Mouse (Mus musculus) large intestine, adult 2 months (tissue): Measurements from ENCODE around the gene Dennd1a. TPM values are rescaled to one million over a fixed set of nuclear protein-coding genes. Genes with fewer than 3 reads are reported as not detected.

Experiments used
- DNase-seq: peaks from one replicate; pipeline ENCODE4 v3.0.0-alpha.2; 2012; ENCODE audit warnings: low read depth, low spot score
- WGBS: fragments of 180-500 bp; shearing (Covaris S2); methylation state at CpG from one replicate; pipeline ENCODE4 v1.1.7; 2018; 5-methylcytosine and 5-hydroxymethylcytosine counted together
- polyA plus RNA-seq: library from polyadenylated mRNA; depleted of rRNA; stranded (reverse); fragments of >200 nt; gene quantifications from 2 replicates; pipeline ENCODE4 v1.2.3, GENCODE M21; 2012

The Dennd1a gene
- polyA plus RNA-seq, 1 experiment = 5.8 TPM

DNA sequence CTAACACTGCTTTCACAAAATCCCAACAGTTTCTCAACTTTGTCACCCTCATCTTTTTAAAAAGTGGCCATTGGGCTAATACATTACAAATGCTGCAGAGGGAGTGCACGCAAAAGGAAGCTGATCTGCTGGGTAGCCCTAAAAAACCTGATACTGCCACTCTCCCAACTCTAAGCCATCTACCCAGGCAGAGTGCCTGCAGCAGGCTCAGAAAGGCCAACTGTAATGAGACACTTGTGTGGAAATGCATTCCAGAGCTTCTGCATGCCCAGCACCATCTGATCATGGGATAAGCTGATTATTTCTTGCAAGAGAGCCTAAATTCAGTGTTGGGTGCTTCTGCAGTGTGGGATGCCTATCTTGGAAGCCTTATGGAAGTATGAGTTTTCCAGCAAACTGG is 49.6 kb downstream of the Dennd1a start:
- WGBS = 87% methylated on average over 1 of the region's 1 CpGs
- no peak for DNase-seq

DNA sequence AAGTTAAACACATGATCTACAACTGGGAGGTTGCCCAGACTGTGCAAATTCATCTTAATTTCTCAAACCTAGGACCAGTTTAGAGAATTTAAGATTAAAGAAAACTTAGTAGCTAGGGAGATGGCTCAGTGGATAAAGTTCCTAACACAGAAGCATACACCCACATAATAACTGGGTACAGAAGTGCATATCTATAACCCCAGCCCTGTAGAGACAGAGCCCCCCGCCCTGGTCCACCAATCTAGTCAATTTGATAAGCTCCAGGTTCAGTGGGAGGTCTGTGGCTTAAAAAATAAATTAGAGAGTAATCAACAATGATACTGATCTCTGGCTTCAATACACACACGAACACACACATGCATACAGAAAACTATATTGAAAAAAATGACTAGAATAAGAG is 51.6 kb downstream of the Dennd1a start:
- no peak for DNase-seq
- WGBS = 95% methylated on average over 2 of the region's 2 CpGs

DNA sequence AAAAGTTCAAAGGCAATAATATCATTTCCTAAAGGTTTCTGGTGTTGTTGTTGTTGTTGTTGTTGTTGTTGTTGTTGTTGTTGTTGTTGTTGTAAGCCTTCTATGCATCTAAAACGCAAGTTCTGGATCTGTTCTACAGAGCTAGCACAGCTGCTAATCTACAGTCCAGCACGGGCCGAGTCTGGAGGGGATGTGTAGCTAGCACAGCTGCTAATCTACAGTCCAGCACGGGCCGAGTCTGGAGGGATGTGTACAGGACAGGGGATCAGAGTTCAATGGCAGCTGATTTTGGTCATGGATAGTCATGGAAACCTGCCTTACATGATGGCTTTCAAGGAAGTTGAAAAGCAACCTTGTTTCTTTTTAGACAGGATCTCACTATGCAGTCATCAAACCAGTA is 57.3 kb downstream of the Dennd1a start:
- WGBS = 88% methylated on average over 5 of the region's 5 CpGs
- DNase-seq = no peak

DNA sequence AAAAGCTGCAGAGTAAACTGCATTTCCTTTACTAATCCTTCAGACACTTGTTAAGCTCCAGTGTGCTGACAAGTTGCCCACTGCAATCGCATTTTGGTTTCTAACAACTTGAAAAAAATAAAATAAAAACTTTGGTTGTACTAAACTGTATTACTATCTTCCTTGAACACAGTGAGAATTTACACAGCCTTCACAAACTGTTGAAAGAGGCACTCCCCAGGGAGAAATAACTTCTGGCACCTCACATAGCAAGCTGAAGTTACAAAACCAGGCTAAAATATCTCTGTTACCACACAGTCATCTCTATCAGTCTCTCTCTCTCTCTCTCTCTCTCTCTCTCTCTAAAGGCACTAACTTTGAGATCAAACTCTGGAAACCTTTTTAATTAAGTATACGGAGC is 63.4 kb downstream of the Dennd1a start:
- WGBS = 82% methylated on average over 2 of the region's 2 CpGs
- DNase-seq = no peak

DNA sequence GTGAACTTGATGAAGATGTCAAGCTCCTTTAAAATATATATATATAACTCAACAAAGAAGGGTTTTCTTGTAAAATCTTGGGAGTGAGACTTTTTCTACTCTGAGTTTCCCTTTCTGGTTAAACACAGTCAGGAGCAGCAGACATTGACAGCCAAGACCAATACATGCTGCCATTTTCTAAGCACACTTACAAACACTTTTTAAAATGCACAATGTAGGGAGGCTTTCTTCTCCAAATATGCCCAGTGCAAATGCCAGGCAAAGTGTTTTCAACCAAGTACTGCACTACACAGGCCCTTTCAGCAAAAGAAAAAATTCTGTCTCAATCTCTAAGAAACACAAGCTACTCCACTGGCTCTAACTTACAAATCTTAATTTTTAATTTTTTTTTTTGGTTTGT is 65.7 kb downstream of the Dennd1a start:
- DNase-seq = no peak

DNA sequence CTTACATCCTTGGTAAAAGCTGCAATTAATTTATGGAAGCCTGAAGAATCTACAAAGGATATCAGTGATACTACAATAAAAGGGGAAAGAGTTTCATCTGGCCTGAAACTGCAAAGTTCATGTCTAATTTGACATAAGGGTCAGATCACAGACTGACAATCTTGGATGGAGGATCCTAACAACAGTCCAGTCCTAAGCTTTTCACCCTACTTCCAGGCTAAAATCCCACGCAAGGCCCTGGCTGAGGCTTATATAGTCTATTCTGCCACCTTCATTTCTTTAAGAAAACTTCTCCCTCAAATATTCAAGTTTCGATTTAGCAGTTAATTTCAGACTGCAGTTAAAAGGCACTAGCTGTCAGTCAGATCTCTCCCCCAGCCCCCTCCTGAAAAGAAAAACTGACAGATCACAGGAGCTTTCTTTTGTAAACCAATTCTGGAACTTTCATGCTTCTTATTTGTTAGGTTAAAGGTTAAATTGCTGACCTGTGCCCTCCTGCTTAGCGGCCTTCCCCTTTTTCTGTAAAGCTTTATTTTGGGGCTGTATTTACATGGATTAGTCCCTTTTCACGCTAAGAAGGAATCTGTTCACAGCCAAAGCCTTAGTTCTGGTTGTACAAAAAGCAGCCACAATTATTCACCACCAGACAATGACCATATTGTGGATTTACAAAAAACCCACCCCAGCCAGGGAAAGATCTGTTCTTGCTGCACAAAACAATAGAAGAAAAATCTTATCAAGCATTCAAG is 66.3 kb downstream of the Dennd1a start:
- WGBS = 71% methylated on average over 4 of the region's 4 CpGs
- no peak for DNase-seq

DNA sequence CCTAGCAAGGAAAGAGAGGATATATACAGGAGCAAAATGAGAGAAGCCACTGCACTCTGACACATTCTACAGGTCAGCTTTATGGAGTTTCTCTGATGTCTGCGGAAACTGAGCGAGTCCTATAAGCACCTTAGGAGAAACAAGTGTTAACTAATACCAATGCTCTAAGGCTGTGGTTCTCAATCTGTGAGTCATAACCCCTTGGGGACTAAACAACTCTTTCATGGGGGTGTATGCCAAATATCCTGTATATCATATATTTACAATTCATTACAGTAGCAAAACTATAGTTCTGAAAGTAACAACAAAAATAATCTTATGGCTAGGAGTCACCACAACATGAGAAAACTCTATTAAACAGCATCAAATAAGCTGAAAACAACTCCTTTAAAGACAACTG is 67.5 kb downstream of the Dennd1a start:
- 93% methylated on average over 2 of the region's 2 CpGs for WGBS
- DNase-seq = no peak

DNA sequence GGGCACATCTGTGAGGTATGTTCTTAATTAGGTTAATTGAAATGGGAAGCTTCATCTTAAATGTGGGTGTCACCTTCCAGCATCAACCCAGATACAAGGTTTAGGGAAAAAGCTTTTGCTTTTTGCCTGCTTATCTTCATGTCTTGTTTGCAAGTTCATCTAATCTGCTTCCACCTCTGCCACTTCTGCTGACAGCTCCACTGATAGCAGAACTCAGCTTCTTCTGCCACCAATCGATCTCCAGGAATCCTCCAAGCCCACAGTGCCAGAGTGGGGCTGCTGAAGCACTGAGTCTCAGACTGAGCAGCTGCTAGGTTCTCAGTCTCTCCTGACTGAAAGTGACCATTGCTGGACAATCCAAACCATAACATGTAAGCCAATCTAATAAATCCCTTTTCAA is 74.1 kb downstream of the Dennd1a start:
- no peak for DNase-seq
- 88% methylated on average over 1 of the region's 1 CpGs for WGBS

DNA sequence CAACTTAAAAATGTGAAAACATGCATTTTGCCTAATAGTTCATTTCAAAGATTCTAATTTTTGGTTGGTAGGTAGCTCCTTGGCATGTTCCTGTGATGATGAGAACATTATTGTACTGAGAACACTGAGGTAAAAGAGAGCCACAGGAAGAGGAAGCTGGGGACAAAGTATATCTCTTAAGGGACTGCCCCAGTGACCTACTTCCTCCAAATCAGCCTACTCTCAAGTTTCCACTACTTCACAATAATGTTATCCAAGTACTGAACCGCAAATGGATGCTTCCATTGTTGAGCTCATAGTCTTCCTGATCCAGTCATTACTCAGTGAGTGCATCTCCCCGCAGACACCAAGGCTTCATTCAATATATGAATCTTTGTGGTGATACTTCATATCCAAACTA is 75.8 kb downstream of the Dennd1a start:
- no peak for DNase-seq
- WGBS = 95% methylated on average over 2 of the region's 2 CpGs

DNA sequence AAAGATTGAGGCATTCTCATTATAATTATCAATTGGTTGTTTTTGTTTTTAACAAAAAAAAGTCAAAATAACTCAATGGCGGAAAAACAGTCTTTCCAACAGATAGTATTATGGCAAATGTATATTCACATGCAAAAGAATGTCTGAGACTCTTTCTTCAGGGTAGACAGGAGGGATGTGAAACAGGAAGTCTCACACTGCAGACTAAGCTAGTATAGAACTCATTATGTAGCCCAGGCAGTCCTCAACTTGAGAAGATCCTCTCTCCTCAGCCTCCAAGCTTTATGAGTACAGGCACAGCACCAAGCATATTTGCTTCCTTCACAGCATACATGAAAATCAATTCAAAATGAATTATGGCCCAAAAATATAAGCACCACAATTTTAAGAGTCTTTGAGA is 79.4 kb downstream of the Dennd1a start:
- WGBS = 98% methylated on average over 1 of the region's 1 CpGs
- no peak for DNase-seq

DNA sequence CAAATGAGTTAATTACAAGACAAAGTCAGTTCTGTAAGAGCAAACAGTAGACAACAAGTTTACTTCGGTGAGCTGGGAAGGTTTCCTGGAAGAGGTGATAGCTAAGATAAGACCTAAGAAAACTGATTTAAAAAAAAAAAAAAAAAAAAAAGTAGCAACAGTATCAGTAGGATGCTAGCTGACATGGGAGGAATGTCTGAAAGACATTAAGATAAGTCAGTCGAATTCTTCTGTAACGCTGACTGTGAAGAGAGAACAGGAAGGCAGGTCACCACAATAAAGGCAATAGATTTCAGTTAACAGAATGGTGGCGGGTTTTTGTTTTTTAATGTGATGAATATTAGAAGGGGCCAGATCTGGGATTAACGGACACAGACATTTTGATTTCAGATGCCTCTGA is 81.9 kb downstream of the Dennd1a start:
- DNase-seq = no peak
- 71% methylated on average over 5 of the region's 5 CpGs for WGBS

DNA sequence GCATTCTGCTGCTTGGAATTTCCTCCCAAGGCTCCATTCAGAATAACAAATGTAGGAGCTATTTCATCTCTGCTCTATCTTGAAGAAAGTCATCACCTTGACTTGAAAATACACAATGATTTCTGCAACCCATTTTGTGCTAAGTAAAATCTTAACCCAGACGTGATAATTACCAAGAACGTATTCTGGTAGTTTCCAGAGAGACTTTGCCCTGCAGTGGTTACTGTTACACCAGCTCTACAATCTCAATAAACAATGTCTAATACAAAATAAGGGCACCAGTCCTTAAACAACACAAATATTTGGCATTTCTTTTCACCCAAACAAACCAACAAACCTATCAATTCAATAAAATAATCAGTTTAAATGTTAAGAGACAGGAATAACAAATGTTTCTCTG is 82.5 kb downstream of the Dennd1a start:
- no peak for DNase-seq
- WGBS = 24% methylated on average over 2 of the region's 2 CpGs

DNA sequence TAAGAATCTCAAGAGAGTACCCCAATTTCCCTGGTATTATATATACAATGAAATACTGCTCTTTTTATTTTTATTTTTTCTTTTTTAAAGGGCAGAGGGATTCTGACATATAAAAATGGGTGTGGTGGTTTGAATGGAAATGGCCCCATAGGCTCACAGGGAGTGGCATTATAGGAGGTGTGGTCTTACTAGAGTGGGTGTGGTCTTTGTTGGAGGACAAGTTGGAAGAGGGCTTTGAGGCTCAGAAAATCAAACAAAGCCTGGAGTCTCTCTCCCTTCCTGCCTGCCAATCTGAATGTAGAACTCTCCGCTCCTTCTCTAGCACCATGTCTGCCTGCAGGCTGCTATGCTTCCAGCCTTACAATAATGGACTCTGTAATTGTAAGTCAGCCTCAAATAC is 89.1 kb downstream of the Dennd1a start:
- WGBS = 92% methylated on average over 1 of the region's 1 CpGs
- no peak for DNase-seq

DNA sequence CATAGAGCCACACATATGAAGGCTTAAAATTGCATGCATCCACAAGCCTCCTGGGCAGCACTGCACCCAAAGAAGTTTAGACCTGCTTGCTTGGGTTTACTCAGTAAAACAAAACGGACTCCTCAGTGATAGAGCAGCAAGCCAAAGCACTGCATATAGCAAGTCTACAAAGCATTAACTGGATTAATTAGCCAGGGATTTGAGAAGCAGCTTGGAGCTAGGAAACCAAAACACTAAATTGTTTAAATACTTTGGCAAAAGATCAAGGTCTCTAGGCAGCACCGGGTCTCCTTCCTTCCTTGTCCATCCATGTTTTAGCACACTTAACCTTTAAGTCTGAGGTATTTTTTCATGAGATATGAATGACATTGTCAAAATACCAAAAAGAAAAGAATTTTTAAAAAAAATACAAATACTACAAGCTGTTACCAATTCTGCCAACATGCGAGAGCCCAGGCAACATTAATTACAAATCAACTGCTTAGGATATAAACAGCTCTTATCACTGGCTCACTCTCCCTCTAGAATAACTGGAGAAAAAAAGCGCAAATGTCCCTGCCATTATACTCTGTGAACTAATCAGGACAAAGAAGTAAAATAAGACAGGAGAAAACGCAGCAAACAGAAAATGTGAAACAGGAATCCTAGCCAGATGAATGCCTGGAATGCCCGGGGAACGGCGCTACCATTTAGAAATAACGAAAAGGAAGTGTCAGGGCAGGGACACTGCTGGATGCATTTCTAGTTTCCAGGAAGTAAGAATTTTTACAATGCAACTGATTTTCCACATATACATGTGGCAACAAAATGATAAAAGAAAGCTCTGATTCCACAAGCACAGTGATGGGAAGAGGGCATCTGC is 90.8 kb downstream of the Dennd1a start:
- DNase-seq = no peak
- WGBS = 60% methylated on average over 9 of the region's 9 CpGs

DNA sequence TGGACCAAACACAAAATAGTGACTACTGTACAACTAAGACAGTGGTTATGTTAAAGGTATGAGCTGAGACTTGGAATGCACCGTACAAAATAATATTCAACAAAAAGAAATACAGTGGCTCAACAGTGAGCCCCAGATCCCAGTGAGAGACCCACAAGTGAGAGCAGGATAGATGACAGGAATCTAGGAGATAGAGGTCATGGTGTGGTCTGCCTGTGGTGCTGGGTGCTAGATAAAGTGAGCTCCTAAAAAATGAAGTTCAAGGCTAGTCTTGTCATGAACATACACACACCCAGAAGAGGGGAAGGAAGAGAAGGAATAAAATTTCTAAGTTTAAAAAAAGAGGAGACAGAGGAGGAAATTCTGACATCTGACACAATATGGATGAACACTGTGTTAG is 95.2 kb downstream of the Dennd1a start:
- 100% methylated on average over 1 of the region's 1 CpGs for WGBS
- no peak for DNase-seq

DNA sequence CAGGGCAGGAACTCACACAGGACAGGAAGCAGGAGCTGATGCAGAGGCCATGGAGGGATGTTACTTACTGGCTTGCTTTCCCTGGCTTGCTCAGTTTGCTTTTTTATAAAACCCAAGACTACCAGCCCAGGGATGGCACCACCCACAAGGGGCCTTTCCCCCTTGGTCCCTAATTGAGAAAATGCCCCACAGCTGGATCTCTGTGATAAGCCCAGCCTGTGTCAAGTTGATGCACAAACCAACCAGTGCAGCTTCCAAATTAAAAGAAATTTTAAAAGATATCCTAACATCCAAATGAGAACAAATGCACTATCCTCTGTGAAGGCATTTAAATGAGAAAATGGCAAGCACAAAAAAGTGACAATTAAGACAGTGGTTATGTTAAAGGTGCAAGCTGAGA is 95.6 kb downstream of the Dennd1a start:
- no peak for DNase-seq

DNA sequence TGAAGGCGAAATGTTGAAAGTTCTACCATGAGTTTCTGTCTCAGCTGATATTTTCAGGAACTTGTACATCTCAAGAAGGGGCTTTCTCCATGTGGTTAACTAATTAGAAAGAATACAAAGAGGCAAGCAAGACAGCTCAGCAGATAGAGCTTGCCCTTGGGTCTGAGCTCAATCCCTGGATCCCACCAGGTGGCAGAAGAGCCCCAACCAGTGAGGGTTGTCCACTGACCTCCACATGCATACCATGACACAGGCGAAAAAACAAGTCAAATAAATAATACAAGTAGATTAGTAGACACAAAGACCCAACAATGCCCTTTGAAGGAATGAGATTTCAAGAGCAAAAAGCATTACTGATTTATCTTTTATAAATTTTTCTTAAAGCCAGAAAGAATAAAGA is 100.8 kb downstream of the Dennd1a start:
- WGBS = 89% methylated on average over 2 of the region's 2 CpGs
- DNase-seq = no peak

DNA sequence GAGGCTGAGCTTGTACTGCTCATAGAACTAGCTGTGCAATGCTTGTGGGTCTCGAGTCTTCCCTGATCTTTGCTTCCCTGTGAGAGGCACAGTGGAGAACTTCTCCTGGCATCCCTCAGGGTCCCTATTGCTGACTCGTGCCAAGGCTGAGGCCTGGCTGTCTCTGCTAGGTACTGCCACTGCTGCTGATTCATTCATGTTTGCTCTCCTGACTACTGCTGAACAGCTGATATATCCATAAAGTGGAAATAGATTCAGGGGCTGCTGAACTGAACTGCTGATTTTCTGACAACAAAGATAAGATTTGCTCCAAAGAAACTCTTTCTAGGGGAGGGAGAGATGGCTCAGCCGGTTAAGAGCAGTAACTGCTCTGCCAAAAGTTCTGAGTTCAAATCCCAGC is 102.2 kb downstream of the Dennd1a start:
- WGBS = 94% methylated on average over 3 of the region's 3 CpGs
- no peak for DNase-seq

DNA sequence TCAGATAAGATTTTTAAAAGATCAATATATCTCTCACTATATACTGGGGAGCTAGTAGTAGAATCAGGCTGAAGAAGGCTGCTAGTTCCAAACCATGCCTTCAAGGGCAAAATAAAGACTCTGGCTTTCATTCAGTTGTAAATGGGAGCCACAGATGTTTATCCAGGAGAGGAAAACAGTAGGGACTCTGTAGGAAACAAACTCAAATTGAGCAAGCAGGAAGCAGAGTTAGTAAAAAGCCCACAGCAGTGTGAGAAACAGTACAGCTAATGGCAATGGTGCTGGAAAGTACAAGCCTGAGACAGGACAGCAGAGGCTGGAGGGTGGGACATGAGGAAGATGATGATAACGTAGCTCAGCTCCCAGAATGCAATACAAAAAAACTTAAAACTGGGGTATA is 103.3 kb downstream of the Dennd1a start:
- no peak for DNase-seq
- WGBS = 73% methylated on average over 1 of the region's 1 CpGs

DNA sequence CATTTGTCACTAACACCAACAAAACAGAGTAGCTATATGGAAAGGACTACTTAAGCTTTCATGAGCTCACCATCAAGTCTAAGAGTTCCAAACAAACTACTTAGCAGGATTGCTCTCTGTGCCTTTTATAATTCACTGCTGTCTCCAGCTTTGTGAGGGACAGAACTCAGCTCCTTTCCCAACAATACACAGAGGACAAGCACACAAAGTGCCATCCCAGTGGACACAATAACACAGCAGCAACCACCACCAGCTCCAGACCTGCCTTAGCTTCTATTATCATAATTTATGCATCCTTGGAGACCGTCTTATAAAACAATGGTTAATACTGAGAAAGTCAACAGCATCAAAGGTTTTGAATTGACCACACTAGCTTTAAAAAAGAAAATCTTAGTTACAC is 104.9 kb downstream of the Dennd1a start:
- DNase-seq = no peak
- 96% methylated on average over 1 of the region's 1 CpGs for WGBS

DNA sequence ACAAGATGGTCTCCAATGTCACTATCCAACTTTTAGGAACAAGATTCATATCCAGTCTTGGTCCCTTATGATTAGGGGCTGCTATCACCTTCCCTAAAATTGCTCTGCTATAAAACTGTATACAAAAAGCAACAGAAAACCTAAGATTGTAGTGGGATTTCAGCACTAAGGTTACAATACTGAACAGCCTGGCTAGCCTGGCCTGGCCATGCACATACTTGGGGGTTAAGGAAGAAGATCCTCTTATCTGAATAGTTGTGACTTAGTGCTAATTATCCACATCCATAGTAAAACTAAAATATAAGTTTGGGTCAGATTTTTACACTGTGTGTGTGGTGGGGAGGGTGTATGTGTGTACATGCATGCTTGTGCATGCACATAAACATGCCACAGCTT is 109.6 kb downstream of the Dennd1a start:
- DNase-seq = no peak
